Mouse (Mus musculus): Measurements from ENCODE around the gene Rgs9. TPM values are rescaled to one million over a fixed set of nuclear protein-coding genes. Genes with fewer than 3 reads are reported as not detected.
A peak's percentile ranks its signal among the peaks of the same experiment; 100 is the strongest.
"Not testable (repeated sequence)": the region's sequence is repeated elsewhere in the genome, so short reads cannot be mapped to it uniquely, and the experiment has no call there.

The Rgs9 gene
- total RNA-seq, 1 experiment from 2014 or later = 4.9 TPM

GRCm38 (mm10) chr11:109305680-109306079, 7.8 kb upstream of the Rgs9 start:
- DNase-seq = no peak

GRCm38 (mm10) chr11:109302338-109302737, 4.4 kb upstream of the Rgs9 start:
- peak; percentile 54 for DNase-seq

GRCm38 (mm10) chr11:109297031-109297430, 898 bp downstream of the Rgs9 start:
- no peak for DNase-seq

GRCm38 (mm10) chr11:109292056-109292455, 5.9 kb downstream of the Rgs9 start:
- DNase-seq = no peak

- not testable (repeated sequence) for DNase-seq
Observed at GRCm38 (mm10) chr11:109289378-109289777, 8.6 kb downstream of the Rgs9 start.

- DNase-seq = no peak
Observed at GRCm38 (mm10) chr11:109284811-109285210, 13.1 kb downstream of the Rgs9 start.

- no peak for DNase-seq
Observed at GRCm38 (mm10) chr11:109278186-109278585, 19.7 kb downstream of the Rgs9 start.

GRCm38 (mm10) chr11:109271399-109271798, 26.5 kb downstream of the Rgs9 start:
- DNase-seq = no peak

- DNase-seq = no peak
Observed at GRCm38 (mm10) chr11:109270366-109270765, 27.6 kb downstream of the Rgs9 start.

- no peak for DNase-seq
Observed at GRCm38 (mm10) chr11:109269662-109270341, 28.1 kb downstream of the Rgs9 start.

- no peak for DNase-seq
Observed at GRCm38 (mm10) chr11:109269283-109269661, 28.7 kb downstream of the Rgs9 start.

GRCm38 (mm10) chr11:109266161-109266910, 31.6 kb downstream of the Rgs9 start:
- DNase-seq = no peak

- no peak for DNase-seq
Observed at GRCm38 (mm10) chr11:109264159-109264768, 33.7 kb downstream of the Rgs9 start.

- DNase-seq = no peak
Observed at GRCm38 (mm10) chr11:109260561-109260960, 37.4 kb downstream of the Rgs9 start.

GRCm38 (mm10) chr11:109258941-109259910, 38.7 kb downstream of the Rgs9 start:
- DNase-seq = peak; percentile 30

- DNase-seq = no peak
Observed at GRCm38 (mm10) chr11:109257824-109258223, 40.1 kb downstream of the Rgs9 start.

- DNase-seq = no peak
Observed at GRCm38 (mm10) chr11:109255022-109255421, 42.9 kb downstream of the Rgs9 start.

GRCm38 (mm10) chr11:109252483-109252882, 45.4 kb downstream of the Rgs9 start:
- DNase-seq = no peak

- no peak for DNase-seq
Observed at GRCm38 (mm10) chr11:109250566-109250965, 47.4 kb downstream of the Rgs9 start.

- no peak for DNase-seq
Observed at GRCm38 (mm10) chr11:109246920-109247319, 51.0 kb downstream of the Rgs9 start.

GRCm38 (mm10) chr11:109244635-109245360, 53.1 kb downstream of the Rgs9 start:
- DNase-seq = peak; percentile 12

Data from adrenal gland, postnatal 25 days (tissue).